Mouse (Mus musculus) ES-Bruce4 (cell line): ENCODE data around the gene Aco1.

ENCODE experiments used
- EP300 ChIP-seq: IDR thresholded peaks from 2 replicates; pipeline ENCODE4 v1.6.1; 2011; ENCODE audit warnings: low read depth, low read length; ENCODE audit not compliant: insufficient read depth
- POLR2A ChIP-seq: IDR thresholded peaks from one replicate; pipeline ENCODE4 v1.8.1; 2011; ENCODE audit warnings: low read length; ENCODE audit not compliant: insufficient read depth

GRCm38 (mm10) chr4:40158224-40158540 lies 15.3 kb downstream of the Aco1 start:
- TF ChIP-seq EP300 (no peak), POLR2A (no peak)
